Mouse (Mus musculus): ENCODE data around the gene Olfr1477.
"Not testable (repeated sequence)": the region's sequence is repeated elsewhere in the genome, so short reads cannot be mapped to it uniquely, and the experiment has no call there.

Gene Olfr1477

GRCm38 (mm10) chr19:13500246-13500645, at the start of gene Olfr1477:
Gene Olfr1477 (plus strand): TSS chr19:13500546.
- no peak for DNase-seq (ENCODE audit: low read depth)

- DNase-seq (ENCODE audit: low read depth), result no peak
These were observed 44.4 kb upstream of the Olfr1477 start, which contains the start of gene Olfr1472 for GRCm38 (mm10) chr19:13455986-13456385. Gene Olfr1472 (minus strand): TSS chr19:13456086.

- DNase-seq (ENCODE audit: low read depth), result not testable (repeated sequence)
These were observed 31.1 kb upstream of the Olfr1477 start, which contains the start of gene Olfr1474 for GRCm38 (mm10) chr19:13469265-13469664. Gene Olfr1474 (plus strand): TSS chr19:13469565.

GRCm38 (mm10) chr19:13480096-13480495, 20.2 kb upstream of the Olfr1477 start, which contains the start of gene Olfr1475:
Gene Olfr1475 (minus strand): TSS chr19:13480196.
- DNase-seq (ENCODE audit: low read depth), result no peak

GRCm38 (mm10) chr19:13527613-13528012, 27.3 kb downstream of the Olfr1477 start, which contains the start of gene Olfr1480:
Gene Olfr1480 (plus strand): TSS chr19:13527913.
- DNase-seq (ENCODE audit: low read depth), result no peak
